Mouse (Mus musculus): ENCODE results near the gene Fip1l1.

DNA sequence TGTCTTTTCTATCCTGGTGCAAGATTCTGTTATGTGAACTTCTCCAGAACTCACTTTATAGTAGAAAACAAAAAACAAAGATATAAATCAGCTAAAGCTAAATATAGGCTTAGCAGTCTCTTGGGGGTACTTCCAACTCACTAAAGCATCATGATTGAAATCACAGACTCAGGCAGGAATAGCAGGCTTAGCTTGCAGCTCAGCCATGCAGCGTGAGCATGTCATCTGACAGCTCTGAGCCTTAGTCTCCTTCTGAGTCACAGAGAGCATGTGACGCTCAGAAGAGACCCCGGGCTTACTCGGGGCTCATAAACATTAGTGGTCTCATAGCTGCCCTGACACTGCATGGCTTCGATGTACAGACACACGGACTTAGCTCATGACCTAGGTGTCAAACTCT lies 66.7 kb downstream of the Fip1l1 start:
- no peak for TF ChIP-seq POLR2A (IDR thresholded peaks at IDR 0.05; ENCODE audit: borderline replicate concordance, control insufficient read depth, low read depth, low read length)
- no peak for TF ChIP-seq CTCF (IDR thresholded peaks at IDR 0.05; ENCODE audit: control insufficient read depth, insufficient read depth, low read length)

All from bone marrow, adult 2 months (tissue).